Mouse (Mus musculus): ENCODE results near the gene Ltbp2. TPM values are rescaled to one million over a fixed set of nuclear protein-coding genes. Genes with fewer than 3 reads are reported as not detected.

Gene Ltbp2
- polyA plus RNA-seq, 1 experiment from 2014 or later = 2.9 TPM

DNA sequence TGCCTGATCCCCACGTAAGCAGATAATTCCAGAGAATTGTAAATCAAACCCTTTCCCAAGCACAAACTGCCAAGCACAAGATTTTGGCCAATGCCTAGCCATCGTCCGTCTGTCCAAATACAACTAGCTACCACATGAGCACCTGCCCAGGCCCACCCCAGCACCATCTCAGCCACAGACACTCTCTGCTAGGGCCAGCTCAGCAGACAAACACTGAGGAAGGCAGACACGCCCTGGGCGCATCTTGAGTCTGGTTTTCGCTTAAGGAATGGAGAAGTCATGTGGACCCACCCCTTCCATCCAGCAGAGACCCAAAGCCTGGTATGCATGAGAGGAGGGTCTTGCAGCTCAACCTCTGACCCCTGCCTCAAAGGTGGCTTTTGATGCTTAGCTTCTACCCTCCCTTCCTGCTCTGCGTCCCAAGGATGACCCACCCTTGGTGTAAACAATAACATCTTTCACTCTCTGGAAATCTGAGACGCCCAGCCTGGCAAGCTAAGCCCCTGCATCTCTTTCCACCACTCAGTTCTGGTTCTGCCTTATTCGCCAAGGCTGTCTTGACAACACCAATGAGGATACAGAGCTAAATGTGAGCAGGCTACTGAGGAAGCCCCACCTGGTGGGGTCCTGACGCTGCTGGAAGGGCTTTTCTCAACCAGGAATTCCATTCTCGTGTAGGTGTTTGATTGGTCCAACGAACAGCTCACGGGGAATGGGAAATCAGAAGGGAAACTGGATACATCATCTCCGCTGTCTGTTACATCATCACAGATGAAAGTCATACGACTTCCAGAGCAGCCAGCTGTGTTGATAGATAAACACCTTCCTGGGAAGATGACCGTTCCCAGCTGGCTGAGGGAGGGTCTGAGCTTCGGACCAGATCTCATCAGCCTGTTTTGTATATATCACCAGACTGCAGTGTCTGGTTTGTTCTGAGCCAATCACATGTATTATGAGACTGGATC is 17.9 kb downstream of the Ltbp2 start:
- no peak overlapping the region for H3K4me2 ChIP-seq (ENCODE audit: low read length)
- no peaks in the 10 kb centered on the region for H3K36me3 ChIP-seq (ENCODE audit: control insufficient read depth, insufficient read depth, low read length)
- ATAC-seq (ENCODE audit: insufficient number of reproducible peaks, insufficient read depth, low FRiP score, low read depth) = no peak
- no peak overlapping the region for H3K27ac ChIP-seq (replicated peaks in 1 of 2; ENCODE audit: control insufficient read depth in 1 of 2, insufficient read depth in 1 of 2, low read depth in 2 of 2, low read length in 2 of 2)
- no peaks in the 10 kb centered on the region for H3K4me1 ChIP-seq (ENCODE audit: control insufficient read depth in 2 of 2, insufficient read depth in 2 of 2, low read length in 2 of 2)
- no peak overlapping the region for H3K4me3 ChIP-seq (ENCODE audit: control insufficient read depth in 1 of 2, insufficient read depth in 1 of 2, low read depth in 1 of 2, low read length in 2 of 2)
- WGBS = 53% methylated on average over 17 of the region's 17 CpGs
- H3K27me3 ChIP-seq (ENCODE audit: control insufficient read depth, insufficient read depth, low read length) = peaks cover 9% of the 10 kb centered on the region
- H3K9ac ChIP-seq (ENCODE audit: low read length) = no peak overlapping the region
- H3K9me3 ChIP-seq (ENCODE audit: control insufficient read depth, low read length) = no peaks in the 10 kb centered on the region

DNA sequence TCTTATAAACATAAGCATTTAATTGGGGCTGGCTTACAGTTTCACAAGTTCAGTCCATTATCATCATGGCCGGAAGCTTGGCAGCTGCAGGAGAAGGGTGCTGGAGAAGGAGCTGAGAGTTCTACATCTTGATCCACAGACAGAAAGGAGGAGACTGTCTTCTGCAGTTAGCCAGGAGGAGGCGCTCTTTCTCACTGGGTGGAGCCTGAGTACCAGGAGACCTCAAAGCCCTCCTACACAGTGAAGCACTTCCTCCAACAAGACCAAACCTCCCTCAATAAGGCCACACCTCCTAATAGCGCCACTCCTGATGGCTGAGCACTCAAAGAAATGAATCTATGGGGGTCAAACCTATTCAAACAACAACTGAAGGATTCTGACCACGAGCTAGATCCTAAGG is 18.6 kb downstream of the Ltbp2 start:
- ATAC-seq (ENCODE audit: insufficient number of reproducible peaks, insufficient read depth, low FRiP score, low read depth) = no peak
- no peaks in the 10 kb centered on the region for H3K36me3 ChIP-seq (ENCODE audit: control insufficient read depth, insufficient read depth, low read length)
- 61% methylated on average over 4 of the region's 4 CpGs for WGBS
- H3K9ac ChIP-seq (ENCODE audit: low read length) = no peak overlapping the region
- H3K4me1 ChIP-seq (ENCODE audit: control insufficient read depth in 2 of 2, insufficient read depth in 2 of 2, low read length in 2 of 2) = no peaks in the 10 kb centered on the region
- H3K27me3 ChIP-seq (ENCODE audit: control insufficient read depth, insufficient read depth, low read length) = peaks cover 9% of the 10 kb centered on the region
- no peak overlapping the region for H3K4me3 ChIP-seq (ENCODE audit: control insufficient read depth in 1 of 2, insufficient read depth in 1 of 2, low read depth in 1 of 2, low read length in 2 of 2)
- no peaks in the 10 kb centered on the region for H3K9me3 ChIP-seq (ENCODE audit: control insufficient read depth, low read length)
- no peak overlapping the region for H3K27ac ChIP-seq (replicated peaks in 1 of 2; ENCODE audit: control insufficient read depth in 1 of 2, insufficient read depth in 1 of 2, low read depth in 2 of 2, low read length in 2 of 2)
- no peak overlapping the region for H3K4me2 ChIP-seq (ENCODE audit: low read length)

DNA sequence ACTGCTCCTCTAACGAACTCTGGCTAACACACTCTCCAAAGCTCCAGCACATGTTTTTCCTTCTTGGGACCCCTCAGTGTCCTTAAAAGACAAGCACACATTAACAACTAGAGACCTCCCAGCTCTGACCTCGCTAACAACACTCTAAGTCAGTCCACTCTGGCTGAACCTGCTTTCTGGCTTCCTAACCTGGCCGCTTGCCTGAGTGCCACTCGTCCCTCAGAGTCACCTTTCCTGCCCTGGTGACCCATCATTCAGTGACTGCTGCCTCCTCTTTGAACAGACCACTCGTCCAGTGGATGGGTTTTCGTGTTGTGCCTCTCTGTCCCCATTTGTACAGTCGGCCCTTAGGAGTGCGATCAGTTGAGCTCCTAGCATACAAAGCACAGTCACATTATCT is 19.8 kb downstream of the Ltbp2 start:
- Histone ChIP-seq H3K36me3 (ENCODE audit: control insufficient read depth, insufficient read depth, low read length) (no peaks in the 10 kb centered on the region), H3K27me3 (ENCODE audit: control insufficient read depth, insufficient read depth, low read length) (peaks cover 9% of the 10 kb centered on the region), H3K9me3 (ENCODE audit: control insufficient read depth, low read length) (no peaks in the 10 kb centered on the region), H3K4me1 (ENCODE audit: control insufficient read depth in 2 of 2, insufficient read depth in 2 of 2, low read length in 2 of 2) (no peaks in the 10 kb centered on the region), H3K27ac (replicated peaks in 1 of 2; ENCODE audit: control insufficient read depth in 1 of 2, insufficient read depth in 1 of 2, low read depth in 2 of 2, low read length in 2 of 2) (no peak overlapping the region), H3K9ac (ENCODE audit: low read length) (no peak overlapping the region), H3K4me2 (ENCODE audit: low read length) (no peak overlapping the region), H3K4me3 (ENCODE audit: control insufficient read depth in 1 of 2, insufficient read depth in 1 of 2, low read depth in 1 of 2, low read length in 2 of 2) (no peak overlapping the region)
- ATAC-seq (ENCODE audit: insufficient number of reproducible peaks, insufficient read depth, low FRiP score, low read depth) = no peak
- WGBS = 73% methylated on average over 8 of the region's 8 CpGs

DNA sequence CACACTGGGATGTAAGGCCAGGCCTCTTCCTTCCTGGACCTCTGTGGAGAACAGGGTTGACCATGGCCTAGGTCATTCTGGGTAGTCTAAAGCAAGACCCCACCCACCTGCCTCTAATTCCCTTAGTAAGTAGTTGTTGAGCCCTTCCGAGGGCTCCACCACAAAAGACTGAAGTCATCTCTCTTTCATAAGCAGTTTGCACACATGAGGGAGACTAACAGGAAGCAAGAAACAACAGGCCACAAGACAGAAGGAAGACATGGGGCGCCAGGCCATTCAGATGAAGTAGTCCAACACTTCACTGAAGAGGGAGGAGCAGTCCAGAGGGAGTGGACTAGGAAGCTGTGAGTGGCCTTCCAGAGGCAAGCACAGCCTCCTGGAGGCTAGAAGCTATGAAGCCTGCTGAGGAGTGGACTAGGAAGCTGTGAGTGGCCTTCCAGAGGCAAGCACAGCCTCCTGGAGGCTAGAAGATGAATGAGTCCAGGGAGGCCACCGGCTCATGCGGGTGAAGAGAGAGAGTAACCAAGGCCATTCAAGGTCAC is 21.2 kb downstream of the Ltbp2 start:
- Histone ChIP-seq H3K4me2 (ENCODE audit: low read length) (no peak overlapping the region), H3K4me1 (ENCODE audit: control insufficient read depth in 2 of 2, insufficient read depth in 2 of 2, low read length in 2 of 2) (no peaks in the 10 kb centered on the region), H3K27me3 (ENCODE audit: control insufficient read depth, insufficient read depth, low read length) (peaks cover 10% of the 10 kb centered on the region; the same call in 1 of the 2 replicates), H3K9ac (ENCODE audit: low read length) (no peak overlapping the region), H3K9me3 (ENCODE audit: control insufficient read depth, low read length) (no peaks in the 10 kb centered on the region), H3K27ac (replicated peaks in 1 of 2; ENCODE audit: control insufficient read depth in 1 of 2, insufficient read depth in 1 of 2, low read depth in 2 of 2, low read length in 2 of 2) (no peak overlapping the region), H3K4me3 (ENCODE audit: control insufficient read depth in 1 of 2, insufficient read depth in 1 of 2, low read depth in 1 of 2, low read length in 2 of 2) (no peak overlapping the region), H3K36me3 (ENCODE audit: control insufficient read depth, insufficient read depth, low read length) (no peaks in the 10 kb centered on the region)
- 79% methylated on average over 4 of the region's 4 CpGs for WGBS
- no peak for ATAC-seq (ENCODE audit: insufficient number of reproducible peaks, insufficient read depth, low FRiP score, low read depth)

DNA sequence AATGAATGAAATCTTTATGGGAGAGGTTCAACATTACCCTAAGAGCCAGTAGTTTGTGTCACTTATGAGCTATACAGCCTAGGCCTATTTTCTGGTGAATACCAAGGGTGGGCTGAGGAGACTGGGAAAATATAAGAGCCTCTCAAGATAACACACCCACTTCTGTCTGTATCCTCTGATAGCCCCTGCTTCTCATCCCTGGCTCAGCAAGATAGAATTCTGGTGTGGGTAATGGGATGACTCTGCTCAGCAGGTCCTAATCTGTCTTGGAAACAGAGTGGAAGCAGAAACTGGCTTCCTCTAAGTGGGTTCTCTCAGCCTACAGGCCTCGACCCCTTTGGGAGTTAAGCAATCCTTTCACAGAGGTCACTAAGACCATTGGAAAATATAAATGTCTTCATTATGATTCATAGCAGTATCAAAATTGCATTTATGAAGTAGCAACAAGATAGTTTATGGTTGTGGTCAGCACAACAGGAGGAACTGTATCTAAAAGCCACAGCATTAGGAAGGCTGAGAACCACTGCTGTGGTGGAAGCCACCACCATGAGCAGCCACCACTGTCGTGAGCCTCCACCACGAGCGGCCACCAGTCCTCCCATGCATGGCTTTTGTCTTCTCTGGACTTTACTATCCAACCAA is 21.8 kb downstream of the Ltbp2 start:
- no peak for ATAC-seq (ENCODE audit: insufficient number of reproducible peaks, insufficient read depth, low FRiP score, low read depth)
- Histone ChIP-seq H3K9ac (ENCODE audit: low read length) (no peak overlapping the region), H3K4me2 (ENCODE audit: low read length) (no peak overlapping the region), H3K36me3 (ENCODE audit: control insufficient read depth, insufficient read depth, low read length) (no peaks in the 10 kb centered on the region), H3K27ac (replicated peaks in 1 of 2; ENCODE audit: control insufficient read depth in 1 of 2, insufficient read depth in 1 of 2, low read depth in 2 of 2, low read length in 2 of 2) (no peak overlapping the region), H3K27me3 (ENCODE audit: control insufficient read depth, insufficient read depth, low read length) (peaks cover 16% of the 10 kb centered on the region), H3K4me1 (ENCODE audit: control insufficient read depth in 2 of 2, insufficient read depth in 2 of 2, low read length in 2 of 2) (no peaks in the 10 kb centered on the region), H3K9me3 (ENCODE audit: control insufficient read depth, low read length) (no peaks in the 10 kb centered on the region), H3K4me3 (ENCODE audit: control insufficient read depth in 1 of 2, insufficient read depth in 1 of 2, low read depth in 1 of 2, low read length in 2 of 2) (no peak overlapping the region)
- 78% methylated on average over 4 of the region's 4 CpGs for WGBS

DNA sequence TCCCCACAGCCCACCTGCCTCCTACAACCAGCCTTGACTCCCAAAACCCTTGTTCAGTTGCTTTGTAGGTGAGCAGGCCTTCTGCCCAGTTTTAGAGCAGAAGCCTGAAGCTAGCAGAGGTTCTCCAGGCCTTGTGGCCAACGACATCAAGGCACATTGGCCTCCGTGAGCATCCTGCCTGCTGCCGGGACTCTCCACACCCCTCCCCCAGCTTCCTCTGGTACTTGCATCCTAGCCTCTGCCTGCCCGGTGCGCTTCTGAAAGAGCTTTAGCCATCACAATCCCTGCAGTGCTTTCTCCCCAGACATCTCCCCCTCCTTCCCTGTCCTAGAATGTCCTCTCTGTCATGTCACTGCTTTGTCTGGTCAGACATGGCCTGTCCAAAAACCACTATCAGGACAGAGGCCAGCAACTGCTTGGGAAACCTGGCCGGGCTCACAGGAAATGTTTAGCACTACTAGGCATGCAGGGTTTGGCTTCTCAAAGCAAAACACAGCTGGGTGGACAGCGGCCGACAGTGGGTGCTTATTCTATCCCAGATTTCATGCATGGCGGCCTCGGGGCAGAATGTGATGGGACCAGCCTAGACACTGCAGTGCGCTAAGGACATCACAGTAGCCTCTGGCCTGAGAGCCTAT is 24.8 kb downstream of the Ltbp2 start:
- Histone ChIP-seq H3K4me1 (ENCODE audit: control insufficient read depth in 2 of 2, insufficient read depth in 2 of 2, low read length in 2 of 2) (no peaks in the 10 kb centered on the region; a peak in 2 of 4 replicates), H3K36me3 (ENCODE audit: control insufficient read depth, insufficient read depth, low read length) (no peaks in the 10 kb centered on the region), H3K4me2 (ENCODE audit: low read length) (no peak overlapping the region), H3K9ac (ENCODE audit: low read length) (no peak overlapping the region), H3K4me3 (ENCODE audit: control insufficient read depth in 1 of 2, insufficient read depth in 1 of 2, low read depth in 1 of 2, low read length in 2 of 2) (no peak overlapping the region), H3K27ac (replicated peaks in 1 of 2; ENCODE audit: control insufficient read depth in 1 of 2, insufficient read depth in 1 of 2, low read depth in 2 of 2, low read length in 2 of 2) (no peak overlapping the region), H3K27me3 (ENCODE audit: control insufficient read depth, insufficient read depth, low read length) (peaks cover 26% of the 10 kb centered on the region), H3K9me3 (ENCODE audit: control insufficient read depth, low read length) (no peaks in the 10 kb centered on the region)
- ATAC-seq (ENCODE audit: insufficient number of reproducible peaks, insufficient read depth, low FRiP score, low read depth) = no peak
- WGBS = 43% methylated on average over 11 of the region's 11 CpGs

DNA sequence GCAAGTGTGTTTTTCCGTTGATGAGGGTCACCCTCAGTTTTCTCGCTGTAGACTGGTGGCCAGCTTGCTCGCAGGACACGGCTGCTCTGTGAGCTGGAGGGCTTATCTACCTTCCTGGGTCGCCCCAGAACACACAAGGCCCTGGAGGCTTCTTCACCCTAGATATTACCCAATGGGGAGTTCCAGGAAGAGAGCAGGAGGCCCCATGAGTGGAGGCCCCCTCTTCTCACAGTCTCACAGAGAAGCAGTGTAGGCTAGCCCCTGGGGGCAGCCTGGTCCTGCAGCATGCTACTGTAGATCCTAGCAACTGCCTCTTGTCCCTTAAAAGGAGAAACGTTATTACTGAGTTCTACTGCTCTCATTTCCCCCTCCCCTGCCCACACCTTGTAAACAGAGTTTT is 28.4 kb downstream of the Ltbp2 start:
- WGBS = 45% methylated on average over 6 of the region's 6 CpGs

More for the DNA sequence above, 28.4 kb downstream of the Ltbp2 start:
- H3K27ac ChIP-seq (replicated peaks in 1 of 2; ENCODE audit: control insufficient read depth in 1 of 2, insufficient read depth in 1 of 2, low read depth in 2 of 2, low read length in 2 of 2) = no peak overlapping the region
- H3K4me3 ChIP-seq (ENCODE audit: control insufficient read depth in 1 of 2, insufficient read depth in 1 of 2, low read depth in 1 of 2, low read length in 2 of 2) = no peak overlapping the region
- H3K36me3 ChIP-seq (ENCODE audit: control insufficient read depth, insufficient read depth, low read length) = no peaks in the 10 kb centered on the region
- no peak overlapping the region for H3K9ac ChIP-seq (ENCODE audit: low read length)
- no peak for ATAC-seq (ENCODE audit: insufficient number of reproducible peaks, insufficient read depth, low FRiP score, low read depth)
- no peak overlapping the region for H3K4me2 ChIP-seq (ENCODE audit: low read length)
- peaks cover 0 to 4% of the 10 kb centered on the region in 2 experiments; a peak in 2 of 4 replicates for H3K4me1 ChIP-seq (ENCODE audit: control insufficient read depth in 2 of 2, insufficient read depth in 2 of 2, low read length in 2 of 2)
- H3K27me3 ChIP-seq (ENCODE audit: control insufficient read depth, insufficient read depth, low read length) = peaks cover 29% of the 10 kb centered on the region
- H3K9me3 ChIP-seq (ENCODE audit: control insufficient read depth, low read length) = no peaks in the 10 kb centered on the region

All from heart, embryonic 14.5 days (tissue).